Mouse (Mus musculus): Measurements from ENCODE around the gene Kbtbd2. TPM values are rescaled to one million over a fixed set of nuclear protein-coding genes. Genes with fewer than 3 reads are reported as not detected.

Kbtbd2 gene
- total and polyA plus RNA-seq, 3 experiments, result 13.2 to 50.7 (median 26.0) TPM

- Histone ChIP-seq H3K27ac (ENCODE audit: control insufficient read depth, low read depth, low read length) (peak overlapping the region; percentile 98), H3K9ac (ENCODE audit: control insufficient read depth, low read depth, low read length, poor library complexity, severe bottlenecking) (peak overlapping the region; percentile 96), H3K4me1 (ENCODE audit: control insufficient read depth in 1 of 2, insufficient read depth in 2 of 2, low read length in 2 of 2) (peaks cover 8 to 16% of the 10 kb centered on the region in 2 experiments), H3K36me3 (ENCODE audit: control insufficient read depth in 1 of 2, insufficient read depth in 2 of 2, low read length in 2 of 2) (peaks cover 2 to 29% of the 10 kb centered on the region in 2 experiments), H3K79me2 (ENCODE audit: control insufficient read depth, insufficient read depth, low read length, poor library complexity) (peaks cover 57% of the 10 kb centered on the region), H3K9me3 (replicated peaks; ENCODE audit: insufficient read depth, low read length) (no peaks in the 10 kb centered on the region), H3K27me3 (ENCODE audit: control insufficient read depth in 1 of 2, insufficient read depth in 2 of 2, low read length in 2 of 2) (no peaks in the 10 kb centered on the region; a peak in 1 of 4 replicates), H3K4me3 (ENCODE audit: control insufficient read depth in 1 of 2, insufficient read depth in 1 of 2, low read depth in 2 of 2, low read length in 2 of 2) (peak overlapping the region; percentile 78 to 91)
- peak; percentile 83 for DNase-seq (ENCODE audit: low read depth, low spot score)
- TF ChIP-seq MYC (IDR thresholded peaks at IDR 0.05; ENCODE audit: low read depth, low read length) (peak; percentile 84), BHLHE40 (IDR thresholded peaks at IDR 0.05; ENCODE audit: borderline replicate concordance, low read depth, low read length) (peak; percentile 84), HCFC1 (IDR thresholded peaks at IDR 0.05; ENCODE audit: low read depth, low read length) (peak; percentile 38; the same call in 1 of the 2 replicates), POLR2AphosphoS2 (IDR thresholded peaks at IDR 0.05; ENCODE audit: low read length) (no peak), ZNF384 (IDR thresholded peaks at IDR 0.05; ENCODE audit: low read depth, low read length) (peak; percentile 83), USF1 (IDR thresholded peaks at IDR 0.05; ENCODE audit: low read depth, low read length) (peak; percentile 95), TBP (IDR thresholded peaks at IDR 0.05; ENCODE audit: low read depth, low read length) (no peak; the same call in 1 of the 2 replicates), GABPA (IDR thresholded peaks at IDR 0.05; ENCODE audit: low read depth, low read length) (no peak), SIN3A (IDR thresholded peaks at IDR 0.05; ENCODE audit: low read length) (peak; percentile 83), SMC3 (IDR thresholded peaks at IDR 0.05; ENCODE audit: low read depth, low read length) (no peak), MAX (IDR thresholded peaks at IDR 0.05; ENCODE audit: low read length) (peak; percentile 95), ZMIZ1 (IDR thresholded peaks at IDR 0.05; ENCODE audit: low read depth, low read length) (peak; percentile 32; the same call in 1 of the 2 replicates), CHD1 (IDR thresholded peaks at IDR 0.05; ENCODE audit: low read depth, low read length) (no peak), RCOR1 (IDR thresholded peaks at IDR 0.05; ENCODE audit: low read depth, low read length) (0 out of 2 replicates have a peak, but pooled peaks have one; percentile 19), USF2 (IDR thresholded peaks at IDR 0.05; ENCODE audit: borderline replicate concordance in 1 of 2, insufficient read depth in 1 of 2, low read depth in 1 of 2, low read length in 2 of 2) (peak in 1 of 2 experiments; percentile 84; a peak in 2 of 4 replicates), MXI1 (IDR thresholded peaks at IDR 0.05; ENCODE audit: low read depth, low read length) (peak; percentile 93), NELFE (IDR thresholded peaks at IDR 0.05; ENCODE audit: low read depth, low read length) (no peak)
Measured at GRCm38 (mm10) chr6:56796668-56797141, 908 bp downstream of the Kbtbd2 start.

- no peaks in the 10 kb centered on the region for H3K27me3 ChIP-seq (ENCODE audit: control insufficient read depth in 1 of 2, insufficient read depth in 2 of 2, low read length in 2 of 2)
- H3K9ac ChIP-seq (ENCODE audit: control insufficient read depth, low read depth, low read length, poor library complexity, severe bottlenecking), result peak overlapping the region; percentile 96
- peak overlapping the region; percentile 78 to 91 for H3K4me3 ChIP-seq (ENCODE audit: control insufficient read depth in 1 of 2, insufficient read depth in 1 of 2, low read depth in 2 of 2, low read length in 2 of 2)
- H3K4me1 ChIP-seq (ENCODE audit: control insufficient read depth in 1 of 2, insufficient read depth in 2 of 2, low read length in 2 of 2), result peaks cover 8 to 16% of the 10 kb centered on the region in 2 experiments
- DNase-seq (ENCODE audit: low read depth, low spot score), result no peak
- peaks cover 2 to 29% of the 10 kb centered on the region in 2 experiments for H3K36me3 ChIP-seq (ENCODE audit: control insufficient read depth in 1 of 2, insufficient read depth in 2 of 2, low read length in 2 of 2)
- peaks cover 62% of the 10 kb centered on the region for H3K79me2 ChIP-seq (ENCODE audit: control insufficient read depth, insufficient read depth, low read length, poor library complexity)
- H3K9me3 ChIP-seq (replicated peaks; ENCODE audit: insufficient read depth, low read length), result no peaks in the 10 kb centered on the region
- peak overlapping the region; percentile 98 for H3K27ac ChIP-seq (ENCODE audit: control insufficient read depth, low read depth, low read length)
- TF ChIP-seq ZC3H11A (IDR thresholded peaks at IDR 0.05; ENCODE audit: low read depth, low read length) (no peak), ZKSCAN1 (IDR thresholded peaks at IDR 0.05; ENCODE audit: low read depth, low read length) (no peak), RCOR1 (IDR thresholded peaks at IDR 0.05; ENCODE audit: low read depth, low read length) (no peak), CHD2 (IDR thresholded peaks at IDR 0.05; ENCODE audit: low read length) (no peak), CHD1 (IDR thresholded peaks at IDR 0.05; ENCODE audit: low read depth, low read length) (peak; percentile 67; the same call in 1 of the 2 replicates), UBTF (IDR thresholded peaks at IDR 0.05; ENCODE audit: borderline replicate concordance, insufficient read depth, low read depth, low read length) (no peak), TBP (IDR thresholded peaks at IDR 0.05; ENCODE audit: low read depth, low read length) (no peak), MAFK (IDR thresholded peaks at IDR 0.05; ENCODE audit: borderline replicate concordance, low read depth, low read length) (no peak), BHLHE40 (IDR thresholded peaks at IDR 0.05; ENCODE audit: borderline replicate concordance, low read depth, low read length) (no peak), ZMIZ1 (IDR thresholded peaks at IDR 0.05; ENCODE audit: low read depth, low read length) (no peak), MEF2A (IDR thresholded peaks at IDR 0.05; ENCODE audit: extremely low read depth, insufficient replicate concordance, low read depth, low read length, poor library complexity, severe bottlenecking) (no peak), POLR2AphosphoS2 (IDR thresholded peaks at IDR 0.05; ENCODE audit: low read length) (peak; percentile 34; the same call in 1 of the 2 replicates), USF1 (IDR thresholded peaks at IDR 0.05; ENCODE audit: low read depth, low read length) (no peak), EP300 (IDR thresholded peaks at IDR 0.05; ENCODE audit: low read depth in 1 of 2, low read length in 2 of 2) (peak; percentile 28 to 62; a peak in 2 of 4 replicates), TAL1 (IDR thresholded peaks at IDR 0.05; ENCODE audit: low read length) (no peak), MAZ (IDR thresholded peaks at IDR 0.05; ENCODE audit: low read depth, low read length) (no peak), POLR2A (IDR thresholded peaks at IDR 0.05; ENCODE audit: control insufficient read depth in 1 of 2, insufficient read depth in 1 of 2, low read depth in 1 of 2, low read length in 2 of 2, poor library complexity in 1 of 2) (no peak), TCF12 (IDR thresholded peaks at IDR 0.05; ENCODE audit: low read depth, low read length) (no peak), E2F4 (IDR thresholded peaks at IDR 0.05; ENCODE audit: borderline replicate concordance, low read depth, low read length) (no peak), SIN3A (IDR thresholded peaks at IDR 0.05; ENCODE audit: low read length) (no peak; the same call in 1 of the 2 replicates)
Measured at GRCm38 (mm10) chr6:56796232-56796631, 1.4 kb downstream of the Kbtbd2 start.

Measured in MEL (cell line).